Mouse (Mus musculus): ENCODE data around the gene Hoxc10. TPM values are rescaled to one million over a fixed set of nuclear protein-coding genes. Genes with fewer than 3 reads are reported as not detected.

Hoxc10 gene
- 62.9 and 64.5 TPM in 2 replicates for polyA plus RNA-seq (2014; fragmentation: Nextera tagmentation; extraction: Ambion mirVana)

DNA sequence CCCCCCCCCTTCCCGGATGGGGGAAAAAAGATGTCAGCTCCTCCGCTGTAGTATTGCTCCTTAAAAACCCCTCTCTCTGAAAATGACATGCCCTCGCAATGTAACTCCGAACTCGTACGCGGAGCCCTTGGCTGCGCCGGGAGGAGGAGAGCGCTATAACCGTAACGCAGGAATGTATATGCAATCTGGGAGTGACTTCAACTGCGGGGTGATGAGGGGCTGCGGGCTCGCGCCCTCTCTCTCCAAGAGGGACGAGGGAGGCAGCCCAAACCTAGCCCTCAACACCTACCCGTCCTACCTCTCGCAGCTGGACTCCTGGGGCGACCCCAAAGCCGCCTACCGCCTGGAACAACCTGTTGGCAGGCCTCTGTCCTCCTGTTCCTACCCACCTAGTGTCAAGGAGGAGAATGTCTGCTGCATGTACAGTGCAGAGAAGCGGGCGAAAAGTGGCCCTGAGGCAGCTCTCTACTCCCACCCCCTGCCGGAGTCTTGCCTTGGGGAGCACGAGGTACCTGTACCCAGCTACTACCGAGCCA lies at the start of gene Hoxc10:
Hoxc10 (plus strand) TSS at position 21 of the 536 bp plus-strand sequence.
- under 1% methylated on average over 27 of the region's 27 CpGs for WGBS
- H3K9ac ChIP-seq (ENCODE audit: low read depth, low read length): peak within 1 kb of the TSS; percentile 81
- H3K4me1 ChIP-seq (ENCODE audit: control insufficient read depth, insufficient read depth, low read length): peaks cover 4% of the 10 kb centered on the region; the same call in 1 of the 2 replicates
- peak within 1 kb of the TSS; percentile 89 for H3K4me2 ChIP-seq (replicated peaks; ENCODE audit: low read depth, low read length)
- no peaks in the 10 kb centered on the region for H3K36me3 ChIP-seq (ENCODE audit: control insufficient read depth, insufficient read depth, low read length)
- H3K9me3 ChIP-seq (ENCODE audit: control insufficient read depth, low read length): no peaks in the 10 kb centered on the region
- H3K27me3 ChIP-seq (ENCODE audit: control insufficient read depth, insufficient read depth, low read length): peaks cover 12% of the 10 kb centered on the region; the same call in 1 of the 2 replicates
- H3K27ac ChIP-seq (ENCODE audit: low read depth, low read length): peak within 1 kb of the TSS; percentile 95
- H3K4me3 ChIP-seq (ENCODE audit: low read length): peak within 1 kb of the TSS; percentile 70
- peak; percentile 57 for ATAC-seq (ENCODE audit: low FRiP score, low TSS enrichment)

GRCm38 (mm10) chr15:102917972-102918572 lies 48.5 kb upstream of the Hoxc10 start:
- Histone ChIP-seq H3K4me3 (ENCODE audit: low read length) (no peak overlapping the region), H3K27me3 (ENCODE audit: control insufficient read depth, insufficient read depth, low read length) (peaks cover 92% of the 10 kb centered on the region), H3K27ac (ENCODE audit: low read depth, low read length) (no peak overlapping the region), H3K9ac (ENCODE audit: low read depth, low read length) (no peak overlapping the region), H3K4me1 (ENCODE audit: control insufficient read depth, insufficient read depth, low read length) (no peaks in the 10 kb centered on the region), H3K4me2 (replicated peaks; ENCODE audit: low read depth, low read length) (no peak overlapping the region), H3K9me3 (ENCODE audit: control insufficient read depth, low read length) (no peaks in the 10 kb centered on the region), H3K36me3 (ENCODE audit: control insufficient read depth, insufficient read depth, low read length) (no peaks in the 10 kb centered on the region)
- WGBS: 2% methylated on average over 20 of the region's 20 CpGs
- ATAC-seq (ENCODE audit: low FRiP score, low TSS enrichment): no peak

DNA sequence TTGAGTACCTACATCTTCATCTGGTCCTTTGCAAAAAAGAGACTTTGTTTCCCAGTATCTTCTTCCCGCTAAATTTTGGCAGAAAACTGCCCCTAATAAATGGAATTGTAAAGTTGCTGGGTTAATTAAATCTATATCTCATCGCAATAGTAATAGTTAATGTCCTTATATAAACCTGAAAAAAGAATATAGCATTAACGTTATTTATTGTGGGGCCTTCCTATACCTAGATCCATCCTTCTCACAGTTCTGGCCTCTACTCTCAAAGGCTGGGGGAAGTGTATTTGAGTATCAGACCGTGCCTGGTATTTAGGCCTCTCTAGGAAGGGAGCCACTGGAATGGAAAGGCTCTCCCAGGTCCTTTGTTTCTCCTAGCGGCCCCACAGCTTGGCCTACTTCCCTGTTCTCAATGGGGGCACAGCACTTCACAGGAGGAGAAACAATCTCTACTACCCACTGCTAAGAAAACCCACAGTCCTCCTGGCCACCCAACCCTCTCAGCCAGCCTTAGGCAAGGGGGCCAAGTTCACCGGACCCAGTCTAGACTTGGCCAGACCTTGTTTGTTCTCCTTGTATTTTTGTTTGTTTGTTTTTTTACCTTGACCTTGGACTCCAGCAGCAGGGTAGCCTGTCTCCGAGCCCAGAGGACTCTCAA lies 47.9 kb upstream of the Hoxc10 start:
- Histone ChIP-seq H3K36me3 (ENCODE audit: control insufficient read depth, insufficient read depth, low read length) (no peaks in the 10 kb centered on the region), H3K4me1 (ENCODE audit: control insufficient read depth, insufficient read depth, low read length) (no peaks in the 10 kb centered on the region), H3K4me2 (replicated peaks; ENCODE audit: low read depth, low read length) (no peak overlapping the region), H3K9me3 (ENCODE audit: control insufficient read depth, low read length) (no peaks in the 10 kb centered on the region), H3K9ac (ENCODE audit: low read depth, low read length) (no peak overlapping the region), H3K4me3 (ENCODE audit: low read length) (no peak overlapping the region), H3K27me3 (ENCODE audit: control insufficient read depth, insufficient read depth, low read length) (peaks cover 94% of the 10 kb centered on the region), H3K27ac (ENCODE audit: low read depth, low read length) (no peak overlapping the region)
- 2% methylated on average over 7 of the region's 7 CpGs for WGBS
- no peak for ATAC-seq (ENCODE audit: low FRiP score, low TSS enrichment)

DNA sequence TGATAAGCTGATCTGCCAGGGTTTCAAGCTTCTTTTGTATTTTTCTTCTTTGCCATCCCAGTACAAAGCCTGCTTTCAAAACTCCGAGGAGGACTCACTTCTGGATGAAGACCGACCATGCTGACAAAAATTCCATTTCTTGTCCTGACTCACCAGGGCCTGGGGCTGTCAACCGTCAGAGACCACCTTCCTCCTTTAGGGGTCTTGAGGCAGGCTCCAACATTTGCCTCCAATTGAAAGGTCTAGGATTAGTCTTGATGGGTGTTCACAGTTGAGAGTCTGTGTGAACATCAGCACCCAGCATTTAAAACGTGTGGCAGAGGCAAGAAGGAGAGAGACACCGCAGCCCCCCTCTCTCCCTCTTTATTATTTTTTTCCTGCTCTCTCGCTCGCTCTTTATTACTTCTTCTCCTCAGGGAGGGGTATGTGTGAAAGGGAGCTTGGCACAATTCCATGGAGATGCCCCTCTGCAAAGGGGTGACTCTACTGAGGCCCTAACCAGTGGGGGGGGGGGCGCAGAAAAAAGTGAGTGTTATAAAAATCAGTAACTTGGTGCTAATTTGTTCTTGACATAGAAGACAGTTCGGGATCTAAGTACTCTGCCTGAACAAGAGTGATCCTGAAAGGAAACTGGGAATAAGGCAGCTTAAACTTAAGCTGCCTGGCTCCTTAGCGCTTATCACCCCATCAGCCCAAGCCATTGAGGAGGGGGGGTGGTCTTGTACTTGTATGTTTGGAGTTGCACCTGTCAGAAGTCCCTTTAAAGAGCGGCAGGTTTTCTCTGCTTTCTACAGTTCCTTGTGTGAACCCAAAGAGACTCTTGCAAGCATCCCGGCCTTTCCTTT lies 47.0 kb upstream of the Hoxc10 start:
- H3K4me2 ChIP-seq (replicated peaks; ENCODE audit: low read depth, low read length): no peak overlapping the region
- no peak overlapping the region for H3K4me3 ChIP-seq (ENCODE audit: low read length)
- no peaks in the 10 kb centered on the region for H3K9me3 ChIP-seq (ENCODE audit: control insufficient read depth, low read length)
- H3K36me3 ChIP-seq (ENCODE audit: control insufficient read depth, insufficient read depth, low read length): no peaks in the 10 kb centered on the region
- H3K27ac ChIP-seq (ENCODE audit: low read depth, low read length): no peak overlapping the region
- peaks cover 96% of the 10 kb centered on the region for H3K27me3 ChIP-seq (ENCODE audit: control insufficient read depth, insufficient read depth, low read length)
- no peaks in the 10 kb centered on the region for H3K4me1 ChIP-seq (ENCODE audit: control insufficient read depth, insufficient read depth, low read length)
- no peak overlapping the region for H3K9ac ChIP-seq (ENCODE audit: low read depth, low read length)
- ATAC-seq (ENCODE audit: low FRiP score, low TSS enrichment): no peak
- WGBS: 3% methylated on average over 12 of the region's 12 CpGs

DNA sequence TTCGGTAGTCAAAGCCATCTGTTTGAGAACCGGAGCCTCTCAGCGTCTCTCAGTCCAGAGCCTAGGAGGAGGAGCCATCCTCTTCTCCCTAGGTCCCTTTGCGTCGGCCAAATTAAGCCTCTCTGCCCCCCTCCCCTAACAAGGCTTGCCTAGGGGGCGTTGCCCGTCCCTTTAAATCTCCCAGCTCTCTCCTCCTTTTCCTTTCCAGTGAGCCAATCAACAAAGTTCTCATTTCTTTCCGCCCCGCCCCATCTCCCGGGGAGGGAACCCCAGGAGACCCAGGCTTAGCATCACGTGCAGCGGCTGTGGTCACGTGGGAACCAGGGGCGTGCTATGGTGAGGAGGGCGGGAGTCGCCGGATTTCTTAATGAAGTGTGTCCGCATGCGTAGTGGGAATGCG lies 46.0 kb upstream of the Hoxc10 start:
- Histone ChIP-seq H3K9ac (ENCODE audit: low read depth, low read length) (no peak overlapping the region), H3K4me2 (replicated peaks; ENCODE audit: low read depth, low read length) (peak overlapping the region; percentile 39), H3K9me3 (ENCODE audit: control insufficient read depth, low read length) (no peaks in the 10 kb centered on the region), H3K4me3 (ENCODE audit: low read length) (peak overlapping the region; percentile 24), H3K4me1 (ENCODE audit: control insufficient read depth, insufficient read depth, low read length) (no peaks in the 10 kb centered on the region), H3K36me3 (ENCODE audit: control insufficient read depth, insufficient read depth, low read length) (no peaks in the 10 kb centered on the region), H3K27me3 (ENCODE audit: control insufficient read depth, insufficient read depth, low read length) (peaks cover 97% of the 10 kb centered on the region), H3K27ac (ENCODE audit: low read depth, low read length) (no peak overlapping the region)
- 1% methylated on average over 18 of the region's 20 CpGs for WGBS
- ATAC-seq (ENCODE audit: low FRiP score, low TSS enrichment): peak; percentile 92

GRCm38 (mm10) chr15:102921053-102922011 lies 45.3 kb upstream of the Hoxc10 start, which contains the start of gene Hoxc13:
Gene Hoxc13, plus strand, starts transcription at chr15:102921103.
- peak; percentile 62 for ATAC-seq (ENCODE audit: low FRiP score, low TSS enrichment)
- Histone ChIP-seq H3K9me3 (ENCODE audit: control insufficient read depth, low read length) (no peaks in the 10 kb centered on the region), H3K4me2 (replicated peaks; ENCODE audit: low read depth, low read length) (peak within 1 kb of the TSS; percentile 39), H3K36me3 (ENCODE audit: control insufficient read depth, insufficient read depth, low read length) (no peaks in the 10 kb centered on the region), H3K4me1 (ENCODE audit: control insufficient read depth, insufficient read depth, low read length) (no peaks in the 10 kb centered on the region), H3K27ac (ENCODE audit: low read depth, low read length) (no peak within 1 kb of the TSS), H3K4me3 (ENCODE audit: low read length) (peak within 1 kb of the TSS; percentile 24), H3K9ac (ENCODE audit: low read depth, low read length) (no peak within 1 kb of the TSS), H3K27me3 (ENCODE audit: control insufficient read depth, insufficient read depth, low read length) (peaks cover 97% of the 10 kb centered on the region)
- WGBS: 1% methylated on average over 76 of the region's 88 CpGs

DNA sequence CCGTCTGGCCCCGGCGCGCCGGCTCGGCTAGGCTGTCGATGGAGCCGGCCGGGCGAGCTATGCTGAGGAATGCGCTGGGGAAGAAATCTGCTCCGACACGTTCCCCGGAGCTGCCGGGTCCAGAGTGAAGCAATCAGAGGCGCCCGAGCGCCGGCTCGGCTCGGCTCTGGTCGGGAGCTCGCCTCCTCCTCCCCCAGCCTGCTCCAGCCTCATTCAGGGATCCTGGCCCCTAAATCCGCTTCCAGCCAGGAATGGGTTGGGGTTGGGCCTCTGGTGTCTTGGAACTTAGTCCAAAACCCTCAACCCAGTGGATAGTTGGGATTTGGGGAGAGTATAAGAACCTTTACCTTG lies 44.6 kb upstream of the Hoxc10 start:
- H3K4me3 ChIP-seq (ENCODE audit: low read length): peak overlapping the region; percentile 15; the same call in 1 of the 2 replicates
- under 1% methylated on average over 24 of the region's 24 CpGs for WGBS
- H3K36me3 ChIP-seq (ENCODE audit: control insufficient read depth, insufficient read depth, low read length): no peaks in the 10 kb centered on the region
- H3K27me3 ChIP-seq (ENCODE audit: control insufficient read depth, insufficient read depth, low read length): peaks cover 96% of the 10 kb centered on the region
- H3K27ac ChIP-seq (ENCODE audit: low read depth, low read length): no peak overlapping the region
- peak; percentile 45; the same call in 1 of the 2 replicates for ATAC-seq (ENCODE audit: low FRiP score, low TSS enrichment)
- H3K9me3 ChIP-seq (ENCODE audit: control insufficient read depth, low read length): no peaks in the 10 kb centered on the region
- H3K4me2 ChIP-seq (replicated peaks; ENCODE audit: low read depth, low read length): no peak overlapping the region
- H3K9ac ChIP-seq (ENCODE audit: low read depth, low read length): no peak overlapping the region
- H3K4me1 ChIP-seq (ENCODE audit: control insufficient read depth, insufficient read depth, low read length): no peaks in the 10 kb centered on the region

All from kidney, embryonic 14.5 days (tissue).